Mouse (Mus musculus): ENCODE results near the gene Pax8. TPM values are rescaled to one million over a fixed set of nuclear protein-coding genes. Genes with fewer than 3 reads are reported as not detected.

Gene Pax8
- total and polyA plus RNA-seq, 3 experiments = 0.27 TPM; not detected in 2

GRCm38 (mm10) chr2:24441899-24442298, 33.5 kb downstream of the Pax8 start:
- no peaks in the 10 kb centered on the region for H3K9me3 ChIP-seq (replicated peaks)
- peaks cover 11% of the 10 kb centered on the region for H3K27me3 ChIP-seq (ENCODE audit: insufficient read depth, low read length)
- no peaks in the 10 kb centered on the region for H3K36me3 ChIP-seq (replicated peaks)
- no peak overlapping the region for H3K4me3 ChIP-seq (ENCODE audit: low read depth, low read length)
- no peaks in the 10 kb centered on the region for H3K4me1 ChIP-seq (ENCODE audit: insufficient read depth, low read depth, low read length)
- ATAC-seq (ENCODE audit: extremely low read depth, insufficient number of reproducible peaks, low FRiP score, poor library complexity, severe bottlenecking) (no peak), DNase-seq (ENCODE audit: low spot score) (no peak)
- no peak for TF ChIP-seq POLR2AphosphoS5 (IDR thresholded peaks at IDR 0.05; ENCODE audit: insufficient replicate concordance, low read depth, low read length)
- no peak for TF ChIP-seq TAL1 (conservative IDR thresholded peaks at IDR 0.05; ENCODE audit: low read depth, low read length)
- no peak for TF ChIP-seq CTCF (IDR thresholded peaks at IDR 0.05; ENCODE audit: low read depth, low read length)
- no peak for TF ChIP-seq GATA1 (IDR thresholded peaks at IDR 0.05; ENCODE audit: borderline replicate concordance, low read length)
- TF ChIP-seq GATA2 (IDR thresholded peaks at IDR 0.05; ENCODE audit: borderline replicate concordance, low read depth, low read length) = no peak

- ATAC-seq (ENCODE audit: extremely low read depth, insufficient number of reproducible peaks, low FRiP score, poor library complexity, severe bottlenecking) = no peak
- H3K27me3 ChIP-seq (ENCODE audit: insufficient read depth, low read length) = peaks cover 11% of the 10 kb centered on the region
- no peaks in the 10 kb centered on the region for H3K4me1 ChIP-seq (ENCODE audit: insufficient read depth, low read depth, low read length)
- no peak for DNase-seq (ENCODE audit: low spot score)
- H3K4me3 ChIP-seq (ENCODE audit: low read depth, low read length) = no peak overlapping the region
- H3K9me3 ChIP-seq (replicated peaks) = no peaks in the 10 kb centered on the region
- no peak for TF ChIP-seq GATA1 (IDR thresholded peaks at IDR 0.05; ENCODE audit: borderline replicate concordance, low read length)
- TF ChIP-seq POLR2AphosphoS5 (IDR thresholded peaks at IDR 0.05; ENCODE audit: insufficient replicate concordance, low read depth, low read length) = no peak
- no peak for TF ChIP-seq TAL1 (conservative IDR thresholded peaks at IDR 0.05; ENCODE audit: low read depth, low read length)
- no peak for TF ChIP-seq CTCF (IDR thresholded peaks at IDR 0.05; ENCODE audit: low read depth, low read length)
- TF ChIP-seq GATA2 (IDR thresholded peaks at IDR 0.05; ENCODE audit: borderline replicate concordance, low read depth, low read length) = no peak
- H3K36me3 ChIP-seq (replicated peaks) = no peaks in the 10 kb centered on the region
These were observed 35.3 kb downstream of the Pax8 start for GRCm38 (mm10) chr2:24440056-24440455.

- ATAC-seq (ENCODE audit: extremely low read depth, insufficient number of reproducible peaks, low FRiP score, poor library complexity, severe bottlenecking) = no peak
- no peak for DNase-seq (ENCODE audit: low spot score)
- TF ChIP-seq TAL1 (conservative IDR thresholded peaks at IDR 0.05; ENCODE audit: low read depth, low read length) = no peak
- TF ChIP-seq GATA2 (IDR thresholded peaks at IDR 0.05; ENCODE audit: borderline replicate concordance, low read depth, low read length) = no peak
- no peak for TF ChIP-seq CTCF (IDR thresholded peaks at IDR 0.05; ENCODE audit: low read depth, low read length)
- TF ChIP-seq GATA1 (IDR thresholded peaks at IDR 0.05; ENCODE audit: borderline replicate concordance, low read length) = no peak
- no peak for TF ChIP-seq POLR2AphosphoS5 (IDR thresholded peaks at IDR 0.05; ENCODE audit: insufficient replicate concordance, low read depth, low read length)
- Histone ChIP-seq H3K4me1 (ENCODE audit: insufficient read depth, low read depth, low read length) (no peaks in the 10 kb centered on the region), H3K27me3 (ENCODE audit: insufficient read depth, low read length) (no peaks in the 10 kb centered on the region; the same call in 1 of the 2 replicates), H3K36me3 (replicated peaks) (no peaks in the 10 kb centered on the region), H3K9me3 (replicated peaks) (no peaks in the 10 kb centered on the region), H3K4me3 (ENCODE audit: low read depth, low read length) (no peak overlapping the region)
These were observed 39.7 kb downstream of the Pax8 start for GRCm38 (mm10) chr2:24435699-24436098.

- ATAC-seq (ENCODE audit: extremely low read depth, insufficient number of reproducible peaks, low FRiP score, poor library complexity, severe bottlenecking) (no peak), DNase-seq (ENCODE audit: low spot score) (no peak)
- TF ChIP-seq POLR2AphosphoS5 (IDR thresholded peaks at IDR 0.05; ENCODE audit: insufficient replicate concordance, low read depth, low read length) = no peak
- TF ChIP-seq TAL1 (conservative IDR thresholded peaks at IDR 0.05; ENCODE audit: low read depth, low read length) = no peak
- H3K4me1 ChIP-seq (ENCODE audit: insufficient read depth, low read depth, low read length) = no peaks in the 10 kb centered on the region
- no peak overlapping the region for H3K4me3 ChIP-seq (ENCODE audit: low read depth, low read length)
- H3K9me3 ChIP-seq (replicated peaks) = no peaks in the 10 kb centered on the region
- no peaks in the 10 kb centered on the region for H3K36me3 ChIP-seq (replicated peaks)
- H3K27me3 ChIP-seq (ENCODE audit: insufficient read depth, low read length) = no peaks in the 10 kb centered on the region
These were observed 40.7 kb downstream of the Pax8 start for GRCm38 (mm10) chr2:24434670-24435069.

DNA sequence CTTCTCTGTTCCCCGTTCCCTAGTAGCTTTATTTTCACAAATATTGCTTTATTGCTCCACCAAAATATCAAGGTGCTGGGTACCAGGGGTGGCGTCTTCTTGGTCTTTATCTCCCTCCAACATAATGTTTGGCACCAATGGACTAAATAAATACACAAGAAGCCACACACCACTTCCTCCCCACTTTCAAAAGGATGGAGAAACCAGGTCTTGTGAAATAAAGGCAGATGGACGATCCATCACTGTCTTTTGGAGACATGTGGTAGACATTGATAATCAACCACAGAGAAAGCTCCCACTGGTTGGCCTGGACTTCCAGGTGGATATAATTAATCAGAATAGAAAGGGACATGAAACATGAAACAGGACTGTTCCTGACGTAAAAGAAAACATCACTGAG, 45.6 kb downstream of the Pax8 start:
- Histone ChIP-seq H3K4me3 (ENCODE audit: low read depth, low read length) (no peak overlapping the region), H3K9me3 (replicated peaks) (no peaks in the 10 kb centered on the region), H3K4me1 (ENCODE audit: insufficient read depth, low read depth, low read length) (no peaks in the 10 kb centered on the region), H3K27me3 (ENCODE audit: insufficient read depth, low read length) (0 out of 2 replicates have a peak, but pooled peaks cover 3% of the 10 kb centered on the region), H3K36me3 (replicated peaks) (no peaks in the 10 kb centered on the region)
- TF ChIP-seq CTCF (IDR thresholded peaks at IDR 0.05; ENCODE audit: low read depth, low read length) = no peak
- no peak for TF ChIP-seq POLR2AphosphoS5 (IDR thresholded peaks at IDR 0.05; ENCODE audit: insufficient replicate concordance, low read depth, low read length)
- TF ChIP-seq GATA1 (IDR thresholded peaks at IDR 0.05; ENCODE audit: borderline replicate concordance, low read length) = no peak
- TF ChIP-seq GATA2 (IDR thresholded peaks at IDR 0.05; ENCODE audit: borderline replicate concordance, low read depth, low read length) = no peak
- no peak for TF ChIP-seq TAL1 (conservative IDR thresholded peaks at IDR 0.05; ENCODE audit: low read depth, low read length)
- no peak for DNase-seq (ENCODE audit: low spot score)
- ATAC-seq (ENCODE audit: extremely low read depth, insufficient number of reproducible peaks, low FRiP score, poor library complexity, severe bottlenecking) = no peak

DNA sequence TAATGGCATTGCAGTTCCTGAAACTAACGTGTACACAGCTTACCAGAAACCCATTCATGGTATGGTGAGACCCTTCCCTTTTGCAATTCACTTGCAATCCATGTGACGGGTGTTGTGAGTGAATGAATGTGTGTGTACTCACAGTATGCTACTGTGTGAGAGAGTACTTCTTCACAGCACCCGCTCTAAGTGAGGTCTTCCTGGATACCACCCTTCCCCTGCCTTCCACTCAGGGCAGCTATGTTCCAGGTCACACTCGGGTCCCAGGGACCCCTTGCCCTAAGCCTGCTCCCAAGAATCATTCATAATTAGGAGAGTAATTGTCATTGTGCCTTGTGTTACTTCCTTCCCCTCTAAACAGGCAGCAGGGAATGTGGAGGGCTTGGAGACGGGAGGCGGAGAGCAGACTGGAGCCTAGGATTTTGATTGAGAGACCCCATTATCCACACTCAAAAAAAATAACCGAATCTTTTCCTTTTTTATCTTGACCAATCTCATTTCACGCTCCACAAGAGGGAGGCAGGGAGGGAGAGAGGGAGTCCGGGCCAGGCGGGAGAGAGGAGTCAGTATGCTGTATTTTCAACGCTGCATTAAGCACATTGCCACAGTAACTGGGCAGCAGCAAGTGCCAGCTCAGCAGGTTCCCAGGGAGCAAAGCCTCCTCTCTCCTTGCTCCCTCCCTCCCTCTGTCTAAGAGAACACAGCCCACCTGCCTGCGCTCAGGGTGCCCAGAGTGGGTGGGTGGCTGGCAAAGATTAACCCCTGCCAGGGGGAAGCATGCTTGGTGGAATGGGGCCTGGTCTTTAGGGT, 47.3 kb downstream of the Pax8 start:
- DNase-seq (ENCODE audit: low spot score) (no peak), ATAC-seq (ENCODE audit: extremely low read depth, insufficient number of reproducible peaks, low FRiP score, poor library complexity, severe bottlenecking) (no peak)
- TF ChIP-seq GATA1 (IDR thresholded peaks at IDR 0.05; ENCODE audit: borderline replicate concordance, low read length) (no peak), GATA2 (IDR thresholded peaks at IDR 0.05; ENCODE audit: borderline replicate concordance, low read depth, low read length) (no peak), CTCF (IDR thresholded peaks at IDR 0.05; ENCODE audit: low read depth, low read length) (no peak), POLR2AphosphoS5 (IDR thresholded peaks at IDR 0.05; ENCODE audit: insufficient replicate concordance, low read depth, low read length) (no peak), TAL1 (conservative IDR thresholded peaks at IDR 0.05; ENCODE audit: low read depth, low read length) (no peak)
- no peaks in the 10 kb centered on the region for H3K36me3 ChIP-seq (replicated peaks)
- no peaks in the 10 kb centered on the region for H3K4me1 ChIP-seq (ENCODE audit: insufficient read depth, low read depth, low read length)
- peaks cover 7% of the 10 kb centered on the region; the same call in 1 of the 2 replicates for H3K27me3 ChIP-seq (ENCODE audit: insufficient read depth, low read length)
- H3K4me3 ChIP-seq (ENCODE audit: low read depth, low read length) = no peak overlapping the region
- H3K9me3 ChIP-seq (replicated peaks) = no peaks in the 10 kb centered on the region

Data from G1E (cell line).